Mouse (Mus musculus) embryonic fibroblast, embryonic 13.5 days (primary cell): ENCODE measurements around the gene Xpo4.

Experiments
- CTCF ChIP-seq: IDR thresholded peaks from 2 replicates; pipeline ENCODE4 v1.5.1; 2011; ENCODE audit warnings: mild to moderate bottlenecking, control low read depth, low read length, moderate library complexity, borderline replicate concordance; ENCODE audit not compliant: insufficient read depth
- POLR2A ChIP-seq: IDR thresholded peaks from 2 replicates; pipeline ENCODE4 v1.6.1; 2011; ENCODE audit warnings: low read depth, mild to moderate bottlenecking, control low read depth, low read length, moderate library complexity

- TF ChIP-seq CTCF = no peak
- TF ChIP-seq POLR2A = no peak
These were observed 108.3 kb downstream of the Xpo4 start for GRCm38 (mm10) chr14:57556922-57557321.
